ENCODE assay signal across 11 mouse cellular contexts in genomic region chr8:3418101-3418500, GRCm38 (mm10). TPM values are rescaled to one million over a fixed set of nuclear protein-coding genes. Genes with fewer than 3 reads are reported as not detected.
A peak's percentile ranks its signal among the peaks of the same experiment; 100 is the strongest.
DNase-seq lines count a peak whose midpoint lies in the region; ATAC-seq and TF ChIP-seq lines count a peak whose summit lies in the region.
"Had no signal": no experiment of that assay in that cellular context is flagged by ENCODE, and none has a peak within 500 bp of the region (broad histone marks: within the 10 kb centered on the region; RNA-seq: fewer than 3 reads in every experiment).

No protein-coding gene starts in this region.

- no peaks in the 10 kb centered on the region for H3K36me3 ChIP-seq in midbrain, embryonic 13.5 days
- H3K36me3 ChIP-seq: limb, embryonic 12.5 days had no signal

- H3K27ac ChIP-seq in midbrain, embryonic 13.5 days: peak overlapping the region; percentile 65

- no peak overlapping the region for H3K4me2 ChIP-seq in midbrain, embryonic 13.5 days (replicated peaks)
- H3K4me2 ChIP-seq: limb, embryonic 12.5 days had no signal

- no peak for TF ChIP-seq POLR2A in lung, adult 2 months (IDR thresholded peaks at IDR 0.05; ENCODE audit: borderline replicate concordance, extremely low read depth, low read depth, low read length)

- no peak overlapping the region for H3K4me3 ChIP-seq in lung, adult 2 months (replicated peaks; ENCODE audit: extremely low read depth, low read depth, low read length)
- H3K4me3 ChIP-seq in midbrain, embryonic 13.5 days (replicated peaks): no peak overlapping the region
- H3K4me3 ChIP-seq: limb, embryonic 12.5 days had no signal

- no peaks in the 10 kb centered on the region for H3K27me3 ChIP-seq in midbrain, embryonic 13.5 days
- H3K27me3 ChIP-seq: limb, embryonic 12.5 days had no signal

- H3K4me1 ChIP-seq in lung, adult 2 months (ENCODE audit: control insufficient read depth, insufficient read depth, low read length): peaks cover 3% of the 10 kb centered on the region; the same call in 1 of the 2 replicates
- H3K4me1 ChIP-seq in midbrain, embryonic 13.5 days (replicated peaks): peaks cover 51% of the 10 kb centered on the region

- 77% methylated on average over 1 of the region's 1 CpGs for WGBS in lung, adult 2 months
- WGBS in midbrain, embryonic 13.5 days: 87% methylated on average over 1 of the region's 1 CpGs

- peak; percentile 28 to 55 for DNase-seq in lung, adult 18-20 months
- no peak for DNase-seq in lung, adult 2 months
- peak; percentile 18 for DNase-seq in embryo, embryonic 10.5 days (ENCODE audit: low spot score)
- peak; percentile 56 to 58 for DNase-seq in heart, postnatal 10 days
- no peak for DNase-seq in retina, postnatal 1 day
- no peak for DNase-seq in cerebellum, adult 11 months
- no peak for DNase-seq in cerebellum, postnatal 4 days (ENCODE audit: low spot score in 2 of 2)
- DNase-seq: cerebellum, adult 9-11 months had no signal

- no peak overlapping the region for H3K9ac ChIP-seq in midbrain, embryonic 13.5 days (replicated peaks)
- H3K9ac ChIP-seq: limb, embryonic 12.5 days had no signal

- TF ChIP-seq CTCF in lung, adult 2 months (IDR thresholded peaks at IDR 0.05; ENCODE audit: insufficient read depth, low read length): no peak

- intact Hi-C loops in heart, postnatal 10 days (cut with DNase I): no loop called here

- no peaks in the 10 kb centered on the region for H3K9me3 ChIP-seq in midbrain, embryonic 13.5 days
- H3K9me3 ChIP-seq: limb, embryonic 12.5 days had no signal

- no peak for ATAC-seq in midbrain, embryonic 13.5 days

RNA-seq across cellular contexts. Expression of gene Arhgef18, which starts 25.3 kb away (rescaled TPM):
- 68.7 and 87.9 TPM in 2 replicates for polyA plus RNA-seq in lung, adult 2 months (2012; rRNA removed)
- total RNA-seq in heart, postnatal 10 days (2021): 10 to 100 TPM; 19.6 to 22.7 TPM
- 10.4 and 12.5 TPM in 2 replicates for polyA plus RNA-seq in midbrain, embryonic 13.5 days (2015; fragmentation: Nextera tagmentation; extraction: Ambion mirVana)

RNA-seq across cellular contexts. Expression of gene Pex11g, which starts 49.4 kb away (rescaled TPM):
- polyA plus RNA-seq in lung, adult 2 months (2012; rRNA removed): 7.6 and 7.7 TPM in 2 replicates
- total RNA-seq in heart, postnatal 10 days (2021): 1 to 10 TPM; 4.4 to 5.5 TPM
- polyA plus RNA-seq in midbrain, embryonic 13.5 days (2015; fragmentation: Nextera tagmentation; extraction: Ambion mirVana): 4.4 and 5.3 TPM in 2 replicates

RNA-seq across cellular contexts. Expression of gene Tex45, which starts 52.6 kb away (rescaled TPM):
- polyA plus RNA-seq in lung, adult 2 months (2012; rRNA removed): 0.14 and 0.24 TPM in 2 replicates
- under 1 TPM in 1 of 2 experiments, not detected in 1; 0.17 TPM for total RNA-seq in heart, postnatal 10 days (2021)
- polyA plus RNA-seq in midbrain, embryonic 13.5 days (2015; fragmentation: Nextera tagmentation; extraction: Ambion mirVana): 0.17 and 0.23 TPM in 2 replicates
- total RNA-seq: heart, postnatal 14 days had no signal
- polyA plus RNA-seq: limb, embryonic 12.5 days had no signal

Comparison
In these comparisons a context has a peak if more than half of its experiments do, and no peak if none do; other contexts are left out.
1. DNase-seq: peak in lung, adult 18-20 months (2 of 2), embryo, embryonic 10.5 days (single experiment) and heart, postnatal 10 days (2 of 2); none in lung, adult 2 months (single experiment), retina, postnatal 1 day (single experiment), cerebellum, adult 11 months (single experiment) and cerebellum, postnatal 4 days (0 of 2).